Mouse (Mus musculus) common myeloid progenitor, adult 5-6 weeks (primary cell): ENCODE results near the gene Hs1bp3. TPM values are rescaled to one million over a fixed set of nuclear protein-coding genes. Genes with fewer than 3 reads are reported as not detected.
A peak's percentile ranks its signal among the peaks of the same experiment; 100 is the strongest.

Experiments used
- ATAC-seq: replicated peaks from 2 replicates; pipeline ENCODE4 v1.8.0; 2016; ENCODE audit warnings: low read depth, mild to moderate bottlenecking, moderate TSS enrichment, inconsistent platforms; ENCODE audit not compliant: poor library complexity, severe bottlenecking
- total RNA-seq: library from RNA; stranded (forward); fragments of 200-1000, 187-1606 nt; gene quantifications from 2 replicates; pipeline ENCODE4 v1.2.3, GENCODE M21; 2017

Hs1bp3 gene
- total RNA-seq, 1 experiment from 2014 or later, result 6.9 TPM

DNA sequence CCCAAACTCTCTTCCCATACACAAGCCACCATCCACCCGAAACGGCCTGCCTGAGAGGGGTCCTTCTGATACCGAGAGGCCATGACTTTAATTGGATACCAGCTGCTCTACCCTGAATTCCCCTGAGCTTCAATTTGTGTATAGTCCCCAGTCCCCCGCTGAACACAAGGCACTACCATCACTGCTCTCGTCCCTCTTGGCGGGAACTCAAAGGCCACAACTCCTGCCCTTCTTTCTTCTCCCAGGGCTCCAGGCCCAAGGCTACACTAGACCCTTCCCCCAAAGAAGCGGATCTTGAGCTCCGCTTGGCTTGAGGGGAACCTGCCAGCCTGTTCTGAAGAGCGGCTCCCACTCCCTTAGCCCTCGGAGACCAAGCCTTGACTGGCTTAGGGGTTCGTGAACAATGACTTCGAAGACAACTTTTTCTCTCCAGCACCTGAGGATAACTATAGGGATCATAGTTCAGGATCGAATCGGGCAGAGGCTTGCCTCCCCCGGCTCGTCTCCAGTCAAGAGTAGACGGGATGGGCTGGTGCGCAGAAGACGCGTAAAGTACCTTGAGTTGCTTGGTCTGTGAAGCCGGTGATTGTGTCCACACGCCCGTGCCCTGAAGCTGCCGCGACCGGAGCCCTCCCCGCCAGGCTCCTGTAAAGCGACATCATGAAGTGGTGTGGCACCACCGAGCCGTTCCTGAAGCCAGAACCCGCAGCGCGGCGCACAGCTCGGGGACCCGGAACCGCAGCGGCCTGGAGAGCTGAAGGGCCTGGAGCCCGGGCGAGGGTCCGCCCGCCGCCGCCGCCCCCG lies 12.0 kb upstream of the Hs1bp3 start:
- no peak for ATAC-seq

DNA sequence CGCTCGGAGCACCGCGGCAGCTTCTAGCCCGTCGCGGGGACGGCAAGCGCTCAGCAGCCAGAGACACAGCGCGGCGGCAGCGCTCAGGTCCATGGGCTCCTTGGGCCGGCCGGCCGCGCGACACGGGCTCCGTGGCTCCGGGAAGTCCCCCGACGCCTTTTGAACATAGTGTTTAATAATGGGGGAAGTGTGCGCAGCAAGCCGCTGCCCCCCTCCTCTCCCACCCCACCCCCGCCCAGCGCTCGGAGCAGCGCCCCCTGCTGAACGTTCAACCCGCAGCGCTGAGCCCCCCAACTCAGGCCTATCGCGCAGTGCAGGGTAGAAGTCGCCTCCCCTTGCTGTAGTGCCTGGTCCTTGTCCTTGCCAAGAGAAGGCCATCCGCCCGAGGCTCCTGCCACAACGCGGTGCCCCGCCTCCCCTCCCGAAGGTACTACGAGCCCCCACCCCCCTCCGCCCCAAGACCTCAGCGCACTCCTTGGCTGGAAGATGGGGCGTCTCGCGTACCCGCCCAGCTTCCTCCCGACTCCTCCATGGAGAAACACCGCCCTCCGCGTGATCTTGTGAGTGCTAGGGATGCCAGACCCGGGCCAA lies 11.3 kb upstream of the Hs1bp3 start, which contains the start of gene Gdf7:
TSS of gene Gdf7 (minus strand) at position 114 of the 591 bp plus-strand sequence.
- no peak for ATAC-seq

DNA sequence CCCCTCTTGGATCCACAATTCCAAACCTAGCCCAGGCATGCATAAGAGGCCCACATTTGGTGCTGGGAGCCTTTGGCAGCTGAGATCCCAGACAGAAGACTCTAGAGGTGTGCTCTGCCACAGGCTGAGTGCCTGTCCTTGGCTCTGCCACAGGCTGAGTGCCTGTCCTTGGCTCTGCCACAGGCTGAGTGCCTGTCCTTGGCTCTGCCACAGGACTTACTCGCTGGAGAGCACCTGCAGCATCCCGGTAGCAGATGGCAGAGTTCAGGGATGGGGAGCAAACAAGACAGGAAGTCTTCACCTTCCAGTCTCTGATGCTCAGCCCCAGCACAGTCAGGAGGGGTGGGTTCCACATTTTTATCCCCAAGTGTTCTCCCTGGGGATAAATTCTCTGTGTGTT lies 8.0 kb upstream of the Hs1bp3 start:
- ATAC-seq, result no peak

- peak; percentile 79 for ATAC-seq
Observed at GRCm38 (mm10) chr12:8306432-8306831, 6.8 kb upstream of the Hs1bp3 start.

DNA sequence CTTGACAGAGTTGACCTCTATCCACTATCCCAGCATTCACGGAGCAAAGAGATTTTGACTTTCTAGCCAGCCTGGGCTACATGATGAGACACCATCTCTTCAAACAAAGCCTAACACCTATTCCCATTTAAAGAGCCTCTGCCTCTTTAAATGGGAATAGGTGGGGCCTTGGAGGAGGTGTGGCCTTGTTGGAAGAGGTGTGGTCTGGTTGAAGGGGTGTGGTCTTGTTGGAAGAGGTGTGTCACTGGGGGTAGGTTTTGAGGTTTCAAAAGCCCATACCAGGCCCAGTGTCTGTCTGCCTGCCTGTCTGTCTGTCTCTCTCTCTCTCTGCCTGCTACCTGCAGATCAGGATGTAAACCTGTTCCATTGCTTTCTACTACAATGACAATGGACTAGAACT lies 6.3 kb upstream of the Hs1bp3 start:
- ATAC-seq, result no peak; the same call in 1 of the 2 replicates

DNA sequence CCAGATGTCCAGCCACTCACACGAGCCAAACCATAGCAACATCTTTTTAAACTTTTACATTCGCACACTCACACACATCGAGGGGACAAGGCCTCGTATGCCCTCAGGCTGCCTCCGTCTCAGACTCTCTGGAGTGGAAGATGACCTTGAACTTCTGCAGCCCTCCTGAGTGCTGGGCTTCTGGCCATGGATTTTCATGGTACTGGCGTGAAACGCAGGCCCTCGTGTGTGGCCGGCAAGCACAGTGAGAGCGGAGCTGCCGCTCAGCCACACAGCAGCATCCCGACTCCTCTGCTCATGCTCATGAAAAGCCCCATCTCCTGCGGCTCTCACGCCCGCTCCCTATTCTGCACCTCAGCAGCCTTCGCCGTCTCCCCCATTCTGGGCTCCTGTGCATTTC lies 2.2 kb upstream of the Hs1bp3 start:
- ATAC-seq, result no peak

DNA sequence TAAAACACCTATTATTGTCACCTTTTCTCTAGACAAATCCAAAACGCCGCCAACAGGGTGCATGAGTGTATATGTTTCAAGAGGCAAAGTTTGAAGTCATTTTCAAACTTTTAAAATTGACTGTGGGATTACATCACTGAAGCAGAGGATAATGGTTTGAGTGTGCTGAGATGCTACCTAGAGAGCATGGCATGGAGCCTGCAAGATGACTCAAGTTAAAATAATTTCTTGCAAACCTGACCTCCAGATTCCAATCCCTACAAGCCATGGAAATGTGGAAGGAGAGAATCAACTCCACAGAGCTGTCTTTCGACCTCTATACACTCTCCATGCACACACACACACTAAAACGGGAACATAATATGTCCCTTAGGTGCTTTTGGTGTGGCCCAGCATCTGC lies 966 bp upstream of the Hs1bp3 start:
- no peak for ATAC-seq

DNA sequence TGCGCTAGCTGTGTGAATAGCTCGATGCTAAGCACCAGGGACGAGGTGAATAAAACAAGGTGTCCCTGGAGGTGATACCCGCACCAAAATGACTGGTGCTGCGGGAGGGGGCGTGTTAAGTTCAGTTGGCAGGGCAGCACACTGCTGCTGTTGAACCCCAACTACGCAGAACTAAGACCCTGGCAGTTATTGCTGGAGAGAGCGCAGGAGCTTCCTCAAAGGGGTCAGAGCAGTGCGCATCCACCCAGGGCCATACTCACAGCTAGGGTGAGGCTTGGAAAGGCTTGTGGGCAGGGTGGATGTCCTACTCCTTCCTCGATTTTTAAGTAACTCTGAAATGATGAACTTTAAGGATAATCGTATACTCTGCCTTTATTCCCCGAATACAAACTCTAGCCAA lies 541 bp downstream of the Hs1bp3 start:
- ATAC-seq, result peak; percentile 59

- no peak for ATAC-seq
Observed at GRCm38 (mm10) chr12:8316541-8316940, 3.3 kb downstream of the Hs1bp3 start.

DNA sequence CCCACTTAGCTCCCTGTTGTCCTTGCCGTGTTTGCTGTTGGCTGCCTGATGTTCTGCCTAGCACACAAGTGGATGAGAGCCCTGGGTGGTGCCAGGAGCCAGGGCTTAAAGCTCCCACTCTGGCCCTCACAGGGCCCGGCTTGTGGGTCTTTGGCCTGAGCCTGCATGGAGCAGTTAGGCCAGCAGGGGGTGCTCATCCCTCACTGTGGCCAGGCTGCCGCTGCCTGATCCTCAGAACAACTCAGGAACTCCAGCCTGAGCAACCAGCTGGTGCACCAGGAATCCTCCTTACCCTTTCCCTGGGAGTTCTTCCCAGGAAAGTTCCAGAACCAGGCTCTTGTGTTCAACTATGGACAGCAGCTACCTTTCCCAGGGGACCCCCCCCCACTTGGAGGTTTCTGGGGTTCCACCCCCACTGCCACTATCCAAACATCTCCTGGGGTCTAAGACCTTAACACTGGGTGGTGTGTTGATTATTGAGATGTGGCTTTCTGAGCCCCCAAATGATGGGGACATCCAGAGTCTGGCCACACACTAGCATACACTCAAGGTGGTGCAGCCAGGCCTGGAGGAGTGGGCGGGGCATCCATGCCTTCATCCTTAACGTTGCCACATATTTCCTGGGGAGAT lies 7.0 kb downstream of the Hs1bp3 start:
- ATAC-seq, result peak; percentile 94

GRCm38 (mm10) chr12:8321506-8321905 lies 8.3 kb downstream of the Hs1bp3 start:
- ATAC-seq, result no peak

GRCm38 (mm10) chr12:8324086-8324485 lies 10.9 kb downstream of the Hs1bp3 start:
- no peak for ATAC-seq

- ATAC-seq, result no peak
Observed at GRCm38 (mm10) chr12:8325245-8325942, 12.2 kb downstream of the Hs1bp3 start.

DNA sequence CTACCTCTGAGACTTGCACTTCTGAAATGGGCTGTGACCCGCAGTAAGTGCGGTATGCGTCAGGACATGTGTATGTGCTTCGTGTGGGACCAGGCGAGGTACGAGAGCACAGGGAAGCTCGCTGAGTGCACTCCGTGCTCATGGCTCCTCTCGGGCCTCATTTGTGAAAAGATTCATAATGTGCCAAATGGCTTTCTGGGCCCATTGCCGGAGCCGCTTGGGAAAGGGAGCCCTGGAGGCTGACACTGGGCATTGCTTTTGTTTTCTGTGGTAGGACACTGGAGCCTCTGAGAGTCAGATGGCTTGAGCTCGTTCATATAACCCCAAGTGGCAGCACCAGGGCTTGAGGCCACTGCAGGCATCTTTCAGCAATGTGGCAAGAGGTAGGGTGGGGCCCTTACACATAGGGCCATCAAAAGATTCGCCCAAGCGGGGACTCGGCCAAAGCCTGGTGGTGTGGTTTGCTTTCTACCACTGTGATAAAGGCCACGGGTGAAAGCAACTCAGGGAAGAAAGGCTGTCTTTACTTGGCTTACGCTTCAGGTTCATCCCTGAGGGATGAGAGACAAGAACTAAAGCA lies 12.8 kb downstream of the Hs1bp3 start:
- no peak for ATAC-seq

GRCm38 (mm10) chr12:8326825-8327674 lies 13.8 kb downstream of the Hs1bp3 start:
- peak; percentile 97 for ATAC-seq

GRCm38 (mm10) chr12:8327675-8328053 lies 14.4 kb downstream of the Hs1bp3 start:
- ATAC-seq, result no peak

DNA sequence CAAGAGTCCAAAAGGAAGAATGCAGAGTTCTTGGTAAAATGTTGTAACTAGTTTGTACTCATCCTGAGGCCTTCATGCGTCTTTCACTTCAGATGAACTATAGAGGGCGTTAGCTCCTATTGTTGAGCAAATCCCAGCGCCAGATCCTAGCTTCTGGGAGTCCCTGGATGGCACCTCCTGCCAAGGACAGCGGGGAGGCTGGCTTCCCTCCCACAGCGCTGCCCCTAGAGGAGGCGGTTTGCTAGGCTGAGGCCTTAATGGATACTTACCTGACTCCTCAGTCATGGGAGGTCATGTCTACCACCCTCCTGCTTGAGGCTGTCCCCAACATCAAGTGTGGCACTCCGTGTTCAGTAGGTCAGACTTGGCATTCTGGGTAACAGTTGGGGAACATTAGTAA lies 16.0 kb downstream of the Hs1bp3 start:
- no peak for ATAC-seq

GRCm38 (mm10) chr12:8331489-8332173 lies 18.4 kb downstream of the Hs1bp3 start:
- no peak for ATAC-seq

- ATAC-seq, result no peak
Observed at GRCm38 (mm10) chr12:8332174-8332542, 18.9 kb downstream of the Hs1bp3 start.
